Mouse (Mus musculus): Measurements from ENCODE around the gene Mdh1.
"Not testable (repeated sequence)": the region's sequence is repeated elsewhere in the genome, so short reads cannot be mapped to it uniquely, and the experiment has no call there.

GRCm38 (mm10) chr11:21516396-21516795 is 55.8 kb downstream of the Mdh1 start:
- TF ChIP-seq CTCF (IDR thresholded peaks at IDR 0.05; ENCODE audit: extremely low read depth, insufficient read length, insufficient replicate concordance, low read depth, low read length); POLR2A (IDR thresholded peaks at IDR 0.05; ENCODE audit: low read depth, low read length): not testable (repeated sequence)
